Mouse (Mus musculus) megakaryocyte progenitor cell, adult 5-6 weeks (primary cell): ENCODE results near the gene Olfr90. TPM values are rescaled to one million over a fixed set of nuclear protein-coding genes. Genes with fewer than 3 reads are reported as not detected.

Experiments
- ATAC-seq: replicated peaks from 2 replicates; pipeline ENCODE4 v1.8.0; 2016; ENCODE audit warnings: mild to moderate bottlenecking, moderate TSS enrichment, inconsistent platforms; ENCODE audit not compliant: poor library complexity
- total RNA-seq, 2 experiments: library from RNA; stranded (forward) in 1 of 2; stranded (reverse) in 1 of 2; fragments of 157-497, 149-512 nt in 1 of 2; fragments of 200-1000 nt in 1 of 2; gene quantifications; 2 replicates each; pipeline versions ENCODE4 v1.2.3 to v1.2.4; 2015 to 2017

Olfr90 gene
- total RNA-seq (2015), result not detected in 2 replicates
- total RNA-seq (2017), result not detected in 2 replicates

GRCm38 (mm10) chr17:37088399-37088798 lies at the start of gene Olfr90:
Olfr90 (minus strand) TSS chr17:37088499.
- ATAC-seq, result no peak

- peak; percentile 69; the same call in 1 of the 2 replicates for ATAC-seq
These were observed 43.1 kb upstream of the Olfr90 start for GRCm38 (mm10) chr17:37131366-37131765.

- ATAC-seq, result no peak
These were observed 31.7 kb upstream of the Olfr90 start, which contains the start of gene Olfr92 for GRCm38 (mm10) chr17:37119988-37120387. Olfr92 (minus strand) TSS chr17:37120088.

- ATAC-seq, result no peak
These were observed 9.9 kb upstream of the Olfr90 start, which contains the start of gene Olfr91 for GRCm38 (mm10) chr17:37098178-37098577. Olfr91 (minus strand) TSS chr17:37098278.

GRCm38 (mm10) chr17:37093289-37093688 lies 5.0 kb upstream of the Olfr90 start:
- ATAC-seq, result no peak

- no peak for ATAC-seq
These were observed 3.9 kb upstream of the Olfr90 start for GRCm38 (mm10) chr17:37092198-37092597.

GRCm38 (mm10) chr17:37085545-37085944 lies 2.8 kb downstream of the Olfr90 start:
- no peak for ATAC-seq

- no peak for ATAC-seq
These were observed 3.7 kb downstream of the Olfr90 start for GRCm38 (mm10) chr17:37084632-37085031.

- ATAC-seq, result peak; percentile 98
These were observed 5.0 kb downstream of the Olfr90 start for GRCm38 (mm10) chr17:37083327-37083726.

GRCm38 (mm10) chr17:37081659-37082058 lies 6.6 kb downstream of the Olfr90 start:
- ATAC-seq, result no peak

GRCm38 (mm10) chr17:37080119-37080518 lies 8.2 kb downstream of the Olfr90 start:
- no peak for ATAC-seq

- ATAC-seq, result no peak
These were observed 9.3 kb downstream of the Olfr90 start for GRCm38 (mm10) chr17:37078990-37079389.

- ATAC-seq, result no peak
These were observed 10.1 kb downstream of the Olfr90 start for GRCm38 (mm10) chr17:37078193-37078592.

- ATAC-seq, result no peak
These were observed 12.5 kb downstream of the Olfr90 start for GRCm38 (mm10) chr17:37075766-37076165.

- ATAC-seq, result no peak
These were observed 13.1 kb downstream of the Olfr90 start for GRCm38 (mm10) chr17:37075181-37075580.

- no peak for ATAC-seq
These were observed 15.5 kb downstream of the Olfr90 start for GRCm38 (mm10) chr17:37072730-37073276.

- no peak for ATAC-seq
These were observed 16.1 kb downstream of the Olfr90 start for GRCm38 (mm10) chr17:37072080-37072729.

- ATAC-seq, result no peak
These were observed 18.2 kb downstream of the Olfr90 start for GRCm38 (mm10) chr17:37070121-37070520.

GRCm38 (mm10) chr17:37067861-37068260 lies 20.4 kb downstream of the Olfr90 start:
- ATAC-seq, result no peak

GRCm38 (mm10) chr17:37065993-37066392 lies 22.3 kb downstream of the Olfr90 start:
- ATAC-seq, result no peak

- ATAC-seq, result no peak
These were observed 24.4 kb downstream of the Olfr90 start for GRCm38 (mm10) chr17:37063686-37064495.

- no peak for ATAC-seq
These were observed 25.2 kb downstream of the Olfr90 start for GRCm38 (mm10) chr17:37063063-37063462.
